Mouse (Mus musculus) stomach, postnatal 0 days (tissue): ENCODE data around the gene Ppm1j. TPM values are rescaled to one million over a fixed set of nuclear protein-coding genes. Genes with fewer than 3 reads are reported as not detected.
"Not testable (repeated sequence)": the region's sequence is repeated elsewhere in the genome, so short reads cannot be mapped to it uniquely, and the experiment has no call there.

Experiments used
- ATAC-seq: fragments of 200-750 bp; cut with Nextera tagmentation; 2 replicates; pipeline ENCODE4 v1.8.0; 2017; ENCODE audit not compliant: low FRiP score, low TSS enrichment
- DNase-seq: peaks from one replicate; pipeline ENCODE4 v3.0.0-alpha.2; 2016; ENCODE audit warnings: low spot score
- H3K27ac ChIP-seq: fragments of 300-500 bp; sonication (generic); replicated peaks from 2 replicates; pipeline ENCODE4 v1.5.1; 2014; ENCODE audit warnings: mild to moderate bottlenecking, control low read depth
- H3K27me3 ChIP-seq: fragments of 300-500 bp; sonication (generic); 2 replicates; pipeline ENCODE4 v1.6.1; 2014; ENCODE audit warnings: low read length; ENCODE audit not compliant: control insufficient read depth, insufficient read depth
- H3K36me3 ChIP-seq: fragments of 300-500 bp; sonication (generic); 2 replicates; pipeline ENCODE4 v1.6.1; 2014; ENCODE audit warnings: low read length, mixed read lengths; ENCODE audit not compliant: control insufficient read depth, insufficient read depth
- H3K4me1 ChIP-seq: fragments of 300-500 bp; sonication (generic); replicated peaks from 2 replicates; pipeline ENCODE4 v1.6.1; 2014; ENCODE audit warnings: antibody characterized with exemption; ENCODE audit not compliant: control insufficient read depth, insufficient read depth
- H3K4me2 ChIP-seq: fragments of 300-500 bp; sonication (generic); replicated peaks from 2 replicates; pipeline ENCODE4 v1.6.1; 2014; ENCODE audit warnings: low read depth, mild to moderate bottlenecking, control low read depth, moderate library complexity
- H3K4me3 ChIP-seq: fragments of 300-500 bp; sonication (generic); 2 replicates; pipeline ENCODE4 v1.5.1; 2014; ENCODE audit warnings: low read depth, low read length, control low read depth
- H3K9ac ChIP-seq: fragments of 300-500 bp; sonication (generic); 2 replicates; pipeline ENCODE4 v1.6.1; 2014; ENCODE audit warnings: mild to moderate bottlenecking, low read length, control low read depth, mixed read lengths
- H3K9me3 ChIP-seq: fragments of 300-500 bp; sonication (generic); 2 replicates; pipeline ENCODE4 v1.6.1; 2016; ENCODE audit warnings: low read length; ENCODE audit not compliant: control insufficient read depth
- CTCF ChIP-seq: IDR thresholded peaks from 2 replicates; pipeline ENCODE4 v1.5.1; 2016; ENCODE audit warnings: antibody characterized with exemption, low read depth, mild to moderate bottlenecking, moderate library complexity
- EP300 ChIP-seq: optimal IDR thresholded peaks from 2 replicates; pipeline ENCODE3; 2016; ENCODE audit warnings: antibody characterized with exemption
- WGBS: fragments of 180-500 bp; shearing (Covaris S2); extraction: QIAGEN DNeasy Blood & Tissue Kit; methylation state at CpG from one replicate; pipeline ENCODE4 v1.1.7; 2014; 5-methylcytosine and 5-hydroxymethylcytosine counted together
- polyA plus RNA-seq: library from polyadenylated mRNA; unstranded; fragments of >200 nt; fragmentation: Nextera tagmentation; extraction: Ambion mirVana; gene quantifications from 2 replicates; pipeline ENCODE4 v1.2.1, GENCODE M21; 2015

Gene Ppm1j
- polyA plus RNA-seq, 1 experiment from 2014 or later: 2.4 TPM

DNA sequence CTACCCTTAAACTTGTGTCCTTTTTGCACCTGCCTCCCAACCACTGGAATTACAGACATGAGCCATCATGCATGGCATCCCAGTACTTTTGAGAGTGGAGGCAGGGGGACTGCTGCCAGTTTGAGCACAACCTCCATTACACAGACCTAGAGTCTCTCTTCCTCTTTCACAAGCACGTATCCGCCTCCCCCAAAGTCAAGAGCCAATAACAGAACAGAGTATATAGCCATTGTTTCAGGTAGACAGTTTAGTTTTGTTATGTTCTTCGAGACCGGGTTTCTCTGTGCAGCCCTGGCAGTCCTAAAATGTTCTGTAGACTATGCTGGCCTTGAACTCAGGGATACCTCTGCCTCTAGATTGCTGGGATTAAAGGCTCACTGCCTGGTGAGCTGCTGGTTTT lies 31.4 kb downstream of the Ppm1j start:
- DNase-seq (no peak), ATAC-seq (no peak)
- WGBS: 73% methylated on average over 4 of the region's 4 CpGs

DNA sequence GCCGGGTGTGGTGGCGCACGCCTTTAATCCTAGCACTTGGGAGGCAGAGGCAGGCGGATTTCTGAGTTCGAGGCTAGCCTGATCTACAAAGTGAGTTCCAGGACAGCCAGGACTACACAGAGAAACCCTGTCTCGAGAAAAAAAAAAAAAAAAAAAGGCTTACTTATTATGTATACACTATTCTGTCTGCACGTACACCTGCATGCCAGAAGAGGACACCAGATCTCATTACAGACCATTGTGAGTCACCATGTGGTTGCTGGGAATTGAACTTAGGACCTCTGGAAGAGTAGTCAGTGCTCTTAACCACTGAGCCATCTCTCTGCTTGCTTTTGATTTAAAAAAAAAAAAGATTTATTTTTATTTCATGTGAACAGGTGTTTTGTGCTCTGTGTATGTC lies 32.4 kb downstream of the Ppm1j start:
- H3K27ac ChIP-seq, ATAC-seq, H3K4me3 ChIP-seq, DNase-seq, H3K27me3 ChIP-seq, H3K9me3 ChIP-seq, H3K36me3 ChIP-seq, H3K4me2 ChIP-seq, H3K9ac ChIP-seq, H3K4me1 ChIP-seq: not testable (repeated sequence)
- 86% methylated on average over 7 of the region's 7 CpGs for WGBS

More for the DNA sequence above, 31.4 kb downstream of the Ppm1j start:
- TF ChIP-seq EP300 (no peak), CTCF (no peak)
- H3K4me1 ChIP-seq: peaks cover 3% of the 10 kb centered on the region; the same call in 1 of the 2 replicates
- H3K9me3 ChIP-seq: no peaks in the 10 kb centered on the region
- H3K4me3 ChIP-seq: no peak overlapping the region
- no peak overlapping the region for H3K4me2 ChIP-seq
- no peak overlapping the region for H3K9ac ChIP-seq
- H3K27me3 ChIP-seq: no peaks in the 10 kb centered on the region
- H3K36me3 ChIP-seq: no peaks in the 10 kb centered on the region
- H3K27ac ChIP-seq: no peak overlapping the region

DNA sequence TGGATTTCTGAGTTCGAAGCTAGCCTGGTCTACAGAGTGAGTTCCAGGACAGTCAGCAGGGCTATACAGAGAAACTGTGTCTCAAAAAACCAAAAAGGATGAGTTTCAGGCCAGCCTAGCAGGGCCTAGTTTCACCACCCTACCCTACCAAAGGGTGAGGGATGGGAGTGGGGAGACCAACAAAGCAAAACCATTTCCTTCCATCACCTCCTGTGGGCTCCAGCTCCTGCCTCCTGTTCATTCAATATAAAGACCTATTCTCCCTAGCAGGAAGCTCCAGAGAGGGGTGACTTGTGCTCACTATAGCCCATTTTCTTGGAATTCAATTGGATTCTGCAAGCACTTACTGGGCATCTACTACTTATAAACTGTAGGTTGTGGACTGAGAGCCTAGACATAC lies 33.9 kb downstream of the Ppm1j start:
- Histone ChIP-seq H3K4me1 (peaks cover 4% of the 10 kb centered on the region; the same call in 1 of the 2 replicates), H3K27me3 (no peaks in the 10 kb centered on the region), H3K9ac (no peak overlapping the region), H3K4me3 (no peak overlapping the region), H3K36me3 (no peaks in the 10 kb centered on the region), H3K9me3 (no peaks in the 10 kb centered on the region), H3K4me2 (no peak overlapping the region), H3K27ac (no peak overlapping the region)
- no peak for ATAC-seq
- TF ChIP-seq EP300 (no peak), CTCF (no peak)
- no peak for DNase-seq
- 87% methylated on average over 1 of the region's 1 CpGs for WGBS

DNA sequence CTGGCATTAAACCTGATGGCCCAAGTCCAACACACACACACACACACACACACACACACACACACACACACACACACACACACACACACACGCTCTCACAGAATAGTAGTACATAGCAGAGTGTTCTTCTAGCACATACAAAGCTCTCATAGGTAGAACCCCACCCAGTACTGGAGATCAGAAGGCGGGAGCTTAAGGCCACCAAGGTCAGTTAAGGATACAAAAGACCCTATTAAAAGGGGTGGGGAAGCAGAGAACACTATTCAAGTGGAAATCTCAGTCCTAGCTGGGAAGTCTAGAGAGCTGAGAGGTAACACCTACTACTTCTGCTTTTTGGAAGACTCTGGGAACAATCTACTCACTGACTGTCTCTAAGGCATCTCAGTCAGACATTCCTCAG lies 34.5 kb downstream of the Ppm1j start:
- no peaks in the 10 kb centered on the region for H3K9me3 ChIP-seq
- DNase-seq: no peak
- no peak overlapping the region for H3K9ac ChIP-seq
- no peak overlapping the region for H3K27ac ChIP-seq
- ATAC-seq: no peak
- peaks cover 4% of the 10 kb centered on the region; the same call in 1 of the 2 replicates for H3K4me1 ChIP-seq
- no peak for TF ChIP-seq EP300
- no peak for TF ChIP-seq CTCF
- H3K4me3 ChIP-seq: no peak overlapping the region
- no peaks in the 10 kb centered on the region for H3K27me3 ChIP-seq
- no peaks in the 10 kb centered on the region for H3K36me3 ChIP-seq
- 73% methylated on average over 2 of the region's 2 CpGs for WGBS
- no peak overlapping the region for H3K4me2 ChIP-seq

DNA sequence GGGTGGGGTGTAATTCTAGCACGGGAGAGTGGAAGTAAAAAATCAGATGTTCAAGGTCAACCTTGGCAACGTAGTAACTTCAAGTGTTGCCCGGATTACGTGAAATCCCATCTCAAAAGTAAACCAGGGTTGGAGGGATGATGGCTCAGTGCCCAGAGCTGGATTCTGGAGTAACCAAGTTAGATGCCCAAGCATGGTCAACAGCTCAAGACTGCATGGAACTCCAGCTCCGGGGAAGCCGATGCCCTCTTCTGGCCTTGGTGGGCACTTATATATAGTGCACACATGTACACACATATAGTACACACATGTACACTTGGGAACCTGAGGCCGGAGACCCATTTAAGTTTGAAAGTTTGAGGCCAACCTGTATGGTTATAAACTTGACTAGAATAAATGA lies 35.3 kb downstream of the Ppm1j start:
- DNase-seq: no peak
- Histone ChIP-seq H3K4me1 (peaks cover 4% of the 10 kb centered on the region; the same call in 1 of the 2 replicates), H3K4me2 (no peak overlapping the region), H3K9me3 (no peaks in the 10 kb centered on the region), H3K4me3 (no peak overlapping the region), H3K36me3 (no peaks in the 10 kb centered on the region), H3K27ac (no peak overlapping the region), H3K27me3 (no peaks in the 10 kb centered on the region), H3K9ac (no peak overlapping the region)
- ATAC-seq: no peak
- 83% methylated on average over 7 of the region's 7 CpGs for WGBS
- TF ChIP-seq CTCF: peak; percentile 37; the same call in 1 of the 2 replicates
- TF ChIP-seq EP300: no peak

DNA sequence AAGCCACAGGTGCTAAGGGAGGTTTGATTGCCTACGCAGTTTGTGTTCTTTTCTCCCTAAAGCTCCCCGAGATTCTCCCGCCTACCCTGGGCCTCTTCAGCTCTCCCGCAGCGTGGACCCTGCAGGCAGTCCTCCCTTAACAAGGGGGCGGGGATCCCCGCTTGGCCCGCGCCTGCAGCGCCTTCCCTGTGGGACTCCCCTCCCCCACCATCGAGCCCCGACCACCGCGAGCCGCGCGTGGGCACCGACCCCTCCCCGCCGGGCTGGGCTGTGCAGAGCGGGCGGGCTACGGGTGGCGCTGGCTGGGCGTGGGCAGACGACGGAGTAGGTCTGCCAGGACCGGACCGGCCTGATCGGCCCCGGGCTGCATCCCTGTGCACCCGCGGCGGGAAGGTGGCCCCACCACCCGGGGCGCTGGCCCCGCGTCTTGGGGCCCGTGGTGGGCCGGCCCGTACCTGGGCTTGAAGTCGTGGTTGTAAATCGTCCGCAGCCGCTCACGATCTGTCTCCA lies 36.7 kb downstream of the Ppm1j start:
- Histone ChIP-seq H3K4me1 (peaks cover 4% of the 10 kb centered on the region; the same call in 1 of the 2 replicates), H3K4me3 (peak overlapping the region; percentile 94), H3K27me3 (no peaks in the 10 kb centered on the region), H3K36me3 (no peaks in the 10 kb centered on the region), H3K27ac (peak overlapping the region; percentile 96), H3K4me2 (peak overlapping the region; percentile 86), H3K9ac (peak overlapping the region; percentile 94), H3K9me3 (no peaks in the 10 kb centered on the region)
- peak; percentile 77 for DNase-seq
- WGBS: under 1% methylated on average over 41 of the region's 46 CpGs
- TF ChIP-seq EP300 (no peak), CTCF (peak; percentile 12; the same call in 1 of the 2 replicates)
- peak; percentile 78 for ATAC-seq
